Mouse (Mus musculus) lung, postnatal 36 days (tissue): Measurements from ENCODE around the gene Ahdc1.

Source experiments
- DNase-seq: peaks from one replicate; pipeline ENCODE4 v3.0.0; 2022; ENCODE audit warnings: mixed read lengths

The Ahdc1 gene

GRCm38 (mm10) chr4:133018263-133018798, 7.3 kb downstream of the Ahdc1 start:
- no peak for DNase-seq

GRCm38 (mm10) chr4:133020721-133021120, 9.7 kb downstream of the Ahdc1 start:
- no peak for DNase-seq

GRCm38 (mm10) chr4:133021181-133021671, 10.2 kb downstream of the Ahdc1 start:
- DNase-seq: peak; percentile 57

- DNase-seq: no peak
Observed at GRCm38 (mm10) chr4:133022217-133022616, 11.2 kb downstream of the Ahdc1 start.

GRCm38 (mm10) chr4:133022954-133023635, 12.0 kb downstream of the Ahdc1 start:
- DNase-seq: no peak

GRCm38 (mm10) chr4:133023636-133024035, 12.6 kb downstream of the Ahdc1 start:
- DNase-seq: no peak

GRCm38 (mm10) chr4:133024404-133024803, 13.3 kb downstream of the Ahdc1 start:
- DNase-seq: no peak

- DNase-seq: no peak
Observed at GRCm38 (mm10) chr4:133024969-133025685, 14.1 kb downstream of the Ahdc1 start.

- DNase-seq: no peak
Observed at GRCm38 (mm10) chr4:133026272-133026671, 15.2 kb downstream of the Ahdc1 start.

- DNase-seq: no peak
Observed at GRCm38 (mm10) chr4:133026826-133027375, 15.8 kb downstream of the Ahdc1 start.

GRCm38 (mm10) chr4:133027721-133028120, 16.7 kb downstream of the Ahdc1 start:
- no peak for DNase-seq

- no peak for DNase-seq
Observed at GRCm38 (mm10) chr4:133028193-133028592, 17.1 kb downstream of the Ahdc1 start.

GRCm38 (mm10) chr4:133028875-133029274, 17.8 kb downstream of the Ahdc1 start:
- DNase-seq: no peak

- DNase-seq: no peak
Observed at GRCm38 (mm10) chr4:133032410-133033095, 21.5 kb downstream of the Ahdc1 start.

GRCm38 (mm10) chr4:133034478-133034877, 23.4 kb downstream of the Ahdc1 start:
- DNase-seq: no peak

- DNase-seq: no peak
Observed at GRCm38 (mm10) chr4:133035446-133035845, 24.4 kb downstream of the Ahdc1 start.

GRCm38 (mm10) chr4:133035946-133036345, 24.9 kb downstream of the Ahdc1 start:
- DNase-seq: no peak

GRCm38 (mm10) chr4:133037293-133037692, 26.2 kb downstream of the Ahdc1 start:
- no peak for DNase-seq

- no peak for DNase-seq
Observed at GRCm38 (mm10) chr4:133037798-133038197, 26.7 kb downstream of the Ahdc1 start.

GRCm38 (mm10) chr4:133038521-133039115, 27.6 kb downstream of the Ahdc1 start:
- DNase-seq: peak; percentile 69

GRCm38 (mm10) chr4:133039116-133039819, 28.2 kb downstream of the Ahdc1 start:
- DNase-seq: no peak

- no peak for DNase-seq
Observed at GRCm38 (mm10) chr4:133039832-133040231, 28.8 kb downstream of the Ahdc1 start.
